In genomic region chr8:90245828-90246227, GRCm38 (mm10) we compare ENCODE assay signal across 18 mouse cellular contexts.
A peak's percentile ranks its signal among the peaks of the same experiment; 100 is the strongest.
DNase-seq lines count a peak whose midpoint lies in the region; ATAC-seq and TF ChIP-seq lines count a peak whose summit lies in the region.
"Had no signal": no experiment of that assay in that cellular context is flagged by ENCODE, and none has a peak within 500 bp of the region (broad histone marks: within the 10 kb centered on the region; RNA-seq: fewer than 3 reads in every experiment).

No protein-coding gene starts in this region.

- no peak for TF ChIP-seq CTCF in brain, embryonic 14.5 days (IDR thresholded peaks at IDR 0.05; ENCODE audit: borderline replicate concordance, extremely low read depth, insufficient read depth, insufficient read length)

- DNase-seq in forebrain, embryonic 10.5 days (ENCODE audit: extremely low spot score, low spot score) = no peak
- DNase-seq in brain, embryonic 14.5 days (ENCODE audit: low read depth) = peak; percentile 89
- DNase-seq in hindbrain, embryonic 14.5 days (ENCODE audit: low spot score) = peak; percentile 57
- DNase-seq in midbrain, embryonic 14.5 days = peak; percentile 81
- DNase-seq in urinary bladder, postnatal 10 days (ENCODE audit: low spot score) = no peak
- no peak for DNase-seq in kidney, postnatal 10 days
- no peak for DNase-seq in testis, postnatal 14 days (ENCODE audit: low spot score)
- DNase-seq: adrenal gland, postnatal 10 days; B cell, adult 2 months; cerebellum, adult 11-12 months; gastrocnemius, postnatal 25 days; kidney, postnatal 25 days; liver, embryonic 13.5 days had no signal

- peaks cover 22% of the 10 kb centered on the region for H3K36me3 ChIP-seq in forebrain, embryonic 12.5 days (replicated peaks)
- peaks cover 30% of the 10 kb centered on the region for H3K36me3 ChIP-seq in forebrain, embryonic 10.5 days (replicated peaks)
- peaks cover 18% of the 10 kb centered on the region for H3K36me3 ChIP-seq in hindbrain, embryonic 14.5 days (replicated peaks; ENCODE audit: control insufficient read depth, insufficient read depth)
- peaks cover 19% of the 10 kb centered on the region for H3K36me3 ChIP-seq in midbrain, embryonic 14.5 days (ENCODE audit: control insufficient read depth, insufficient read depth, low read length)
- H3K36me3 ChIP-seq: liver, embryonic 13.5 days; lung, embryonic 15.5 days had no signal

- no peak overlapping the region for H3K9ac ChIP-seq in forebrain, embryonic 12.5 days
- no peak overlapping the region for H3K9ac ChIP-seq in hindbrain, embryonic 14.5 days
- H3K9ac ChIP-seq in midbrain, embryonic 14.5 days (replicated peaks; ENCODE audit: low read length) = no peak overlapping the region
- H3K9ac ChIP-seq: liver, embryonic 13.5 days; lung, embryonic 15.5 days had no signal

- H3K27me3 ChIP-seq in forebrain, embryonic 12.5 days = peaks cover 14% of the 10 kb centered on the region
- peaks cover 25% of the 10 kb centered on the region for H3K27me3 ChIP-seq in forebrain, embryonic 10.5 days (ENCODE audit: poor library complexity, severe bottlenecking)
- H3K27me3 ChIP-seq in hindbrain, embryonic 14.5 days (ENCODE audit: control insufficient read depth, insufficient read depth, low read length) = no peaks in the 10 kb centered on the region
- H3K27me3 ChIP-seq in midbrain, embryonic 14.5 days (ENCODE audit: control insufficient read depth, insufficient read depth, low read length) = no peaks in the 10 kb centered on the region
- H3K27me3 ChIP-seq: liver, embryonic 13.5 days; lung, embryonic 15.5 days had no signal

- no peak for TF ChIP-seq POLR2A in brain, embryonic 14.5 days (IDR thresholded peaks at IDR 0.05; ENCODE audit: borderline replicate concordance, extremely low read depth, insufficient read depth, insufficient read length, poor library complexity, severe bottlenecking)

- H3K9me3 ChIP-seq in forebrain, embryonic 12.5 days = no peaks in the 10 kb centered on the region
- H3K9me3 ChIP-seq in forebrain, embryonic 10.5 days = no peaks in the 10 kb centered on the region
- H3K9me3 ChIP-seq in hindbrain, embryonic 14.5 days (ENCODE audit: control insufficient read depth, low read length) = no peaks in the 10 kb centered on the region
- no peaks in the 10 kb centered on the region for H3K9me3 ChIP-seq in midbrain, embryonic 14.5 days (ENCODE audit: control insufficient read depth, low read length)
- H3K9me3 ChIP-seq: heart, embryonic 10.5 days; liver, embryonic 13.5 days; lung, embryonic 15.5 days had no signal

- peak overlapping the region; percentile 10; the same call in 1 of the 2 replicates for H3K27ac ChIP-seq in forebrain, embryonic 12.5 days
- H3K27ac ChIP-seq in forebrain, embryonic 10.5 days = no peak overlapping the region
- H3K27ac ChIP-seq in hindbrain, embryonic 14.5 days = peak overlapping the region; percentile 62
- peak overlapping the region; percentile 68 for H3K27ac ChIP-seq in midbrain, embryonic 14.5 days (replicated peaks; ENCODE audit: low read depth, low read length)
- H3K27ac ChIP-seq: heart, embryonic 10.5 days; left cerebral cortex, adult 2 months; liver, embryonic 13.5 days; lung, embryonic 15.5 days had no signal

- ATAC-seq in forebrain, embryonic 12.5 days (ENCODE audit: low FRiP score) = no peak
- no peak for ATAC-seq in hindbrain, embryonic 14.5 days (ENCODE audit: low FRiP score)
- ATAC-seq in midbrain, embryonic 14.5 days (ENCODE audit: low FRiP score, low TSS enrichment) = no peak; the same call in 1 of the 2 replicates
- ATAC-seq: intestine, postnatal 0 days had no signal

- H3K4me2 ChIP-seq in forebrain, embryonic 12.5 days = no peak overlapping the region
- no peak overlapping the region for H3K4me2 ChIP-seq in hindbrain, embryonic 14.5 days (replicated peaks)
- 0 out of 2 replicates have a peak overlapping the region, but pooled peaks have one; percentile 13 for H3K4me2 ChIP-seq in midbrain, embryonic 14.5 days (ENCODE audit: low read length)
- H3K4me2 ChIP-seq: liver, embryonic 13.5 days; lung, embryonic 15.5 days had no signal

- 21% methylated on average over 3 of the region's 3 CpGs for WGBS in forebrain, embryonic 12.5 days
- 75% methylated on average over 3 of the region's 3 CpGs for WGBS in forebrain, embryonic 10.5 days
- 21% methylated on average over 3 of the region's 3 CpGs for WGBS in hindbrain, embryonic 14.5 days
- WGBS in midbrain, embryonic 14.5 days = 6% methylated on average over 3 of the region's 3 CpGs

- H3K4me1 ChIP-seq in forebrain, embryonic 12.5 days = peaks cover 53% of the 10 kb centered on the region
- H3K4me1 ChIP-seq in forebrain, embryonic 10.5 days = peaks cover 57% of the 10 kb centered on the region
- H3K4me1 ChIP-seq in hindbrain, embryonic 14.5 days (replicated peaks; ENCODE audit: control insufficient read depth, insufficient read depth, low read length) = peaks cover 38% of the 10 kb centered on the region
- H3K4me1 ChIP-seq in midbrain, embryonic 14.5 days (ENCODE audit: control insufficient read depth, insufficient read depth, low read length) = peaks cover 30% of the 10 kb centered on the region
- H3K4me1 ChIP-seq: heart, embryonic 10.5 days; liver, embryonic 13.5 days; lung, embryonic 15.5 days had no signal

- no peak overlapping the region for H3K4me3 ChIP-seq in forebrain, embryonic 12.5 days (replicated peaks)
- no peak overlapping the region for H3K4me3 ChIP-seq in forebrain, embryonic 10.5 days
- no peak overlapping the region for H3K4me3 ChIP-seq in hindbrain, embryonic 14.5 days (replicated peaks; ENCODE audit: low read length)
- no peak overlapping the region for H3K4me3 ChIP-seq in midbrain, embryonic 14.5 days (replicated peaks; ENCODE audit: low read depth, low read length)
- H3K4me3 ChIP-seq: heart, embryonic 10.5 days; left cerebral cortex, adult 2 months; liver, embryonic 13.5 days; lung, embryonic 15.5 days had no signal

Comparison
In these comparisons a context has a peak if more than half of its experiments do, and no peak if none do; other contexts are left out.
1. DNase-seq: peak in brain, embryonic 14.5 days (single experiment), hindbrain, embryonic 14.5 days (single experiment) and midbrain, embryonic 14.5 days (single experiment); none in forebrain, embryonic 10.5 days (single experiment), urinary bladder, postnatal 10 days (single experiment), kidney, postnatal 10 days (single experiment) and testis, postnatal 14 days (single experiment).